Mouse (Mus musculus) thymus, adult 2 months (tissue): ENCODE measurements around the gene Akain1. TPM values are rescaled to one million over a fixed set of nuclear protein-coding genes. Genes with fewer than 3 reads are reported as not detected.

Source experiments
- DNase-seq: peaks from one replicate; pipeline ENCODE4 v3.0.0; 2021
- H3K27ac ChIP-seq: fragments of 200-500 bp; 2 replicates; pipeline ENCODE4 v1.5.1; 2012; ENCODE audit warnings: low read length, control low read depth; ENCODE audit not compliant: control insufficient read depth, insufficient read depth
- H3K27me3 ChIP-seq: fragments of 200-500 bp; 2 replicates; pipeline ENCODE4 v1.6.1; 2012; ENCODE audit warnings: mild to moderate bottlenecking, low read length, moderate library complexity, mixed read lengths; ENCODE audit not compliant: control insufficient read depth, insufficient read depth
- H3K36me3 ChIP-seq: fragments of 200-500 bp; 2 replicates; pipeline ENCODE4 v1.6.1; 2012; ENCODE audit warnings: mild to moderate bottlenecking, low read length, moderate library complexity; ENCODE audit not compliant: control insufficient read depth, insufficient read depth
- H3K4me1 ChIP-seq: fragments of 200-500 bp; replicated peaks from 2 replicates; pipeline ENCODE4 v1.6.1; 2012; ENCODE audit warnings: low read length; ENCODE audit not compliant: control insufficient read depth, insufficient read depth
- H3K4me3 ChIP-seq: fragments of 200-500 bp; 2 replicates; pipeline ENCODE4 v1.5.1; 2012; ENCODE audit warnings: mild to moderate bottlenecking, low read length, control low read depth, moderate library complexity; ENCODE audit not compliant: control insufficient read depth, insufficient read depth
- CTCF ChIP-seq: fragments of 200-500 bp; IDR thresholded peaks from 2 replicates; pipeline ENCODE4 v1.5.1; 2012; ENCODE audit warnings: mild to moderate bottlenecking, control low read depth, low read length, moderate library complexity, borderline replicate concordance; ENCODE audit not compliant: control insufficient read depth, poor library complexity, insufficient read depth; ENCODE audit errors: extremely low read depth
- POLR2A ChIP-seq: fragments of 200-500 bp; IDR thresholded peaks from 2 replicates; pipeline ENCODE4 v1.6.1; 2012; ENCODE audit warnings: mild to moderate bottlenecking, low read length, control low read depth, moderate library complexity; ENCODE audit not compliant: control insufficient read depth, poor library complexity, insufficient read depth; ENCODE audit errors: extremely low read depth
- WGBS: fragments of 180-500 bp; shearing (Covaris S2); methylation state at CpG from one replicate; pipeline ENCODE4 v1.1.7; 2018; 5-methylcytosine and 5-hydroxymethylcytosine counted together
- polyA plus RNA-seq: library from polyadenylated mRNA; depleted of rRNA; stranded (reverse); fragments of >200 nt; gene quantifications from 2 replicates; pipeline ENCODE4 v1.2.3, GENCODE M21; 2012

Akain1 gene
- polyA plus RNA-seq, 1 experiment, result 0.08 TPM

GRCm38 (mm10) chr17:69416920-69417661, 22.0 kb upstream of the Akain1 start:
- Histone ChIP-seq H3K27ac (peak overlapping the region; percentile 66), H3K4me1 (no peaks in the 10 kb centered on the region), H3K4me3 (peak overlapping the region; percentile 76), H3K36me3 (no peaks in the 10 kb centered on the region), H3K27me3 (no peaks in the 10 kb centered on the region)
- TF ChIP-seq POLR2A, result peak; percentile 82
- peak; percentile 47; the same call in 1 of the 2 replicates for TF ChIP-seq CTCF
- DNase-seq, result peak; percentile 91
- under 1% methylated on average over 56 of the region's 56 CpGs for WGBS

- TF ChIP-seq CTCF (no peak), POLR2A (no peak)
- DNase-seq, result no peak
- Histone ChIP-seq H3K27ac (peak overlapping the region; percentile 29), H3K27me3 (no peaks in the 10 kb centered on the region), H3K4me1 (no peaks in the 10 kb centered on the region), H3K4me3 (peak overlapping the region; percentile 76), H3K36me3 (no peaks in the 10 kb centered on the region)
- 5% methylated on average over 26 of the region's 26 CpGs for WGBS
These were observed 21.3 kb upstream of the Akain1 start for GRCm38 (mm10) chr17:69417724-69418373.

DNA sequence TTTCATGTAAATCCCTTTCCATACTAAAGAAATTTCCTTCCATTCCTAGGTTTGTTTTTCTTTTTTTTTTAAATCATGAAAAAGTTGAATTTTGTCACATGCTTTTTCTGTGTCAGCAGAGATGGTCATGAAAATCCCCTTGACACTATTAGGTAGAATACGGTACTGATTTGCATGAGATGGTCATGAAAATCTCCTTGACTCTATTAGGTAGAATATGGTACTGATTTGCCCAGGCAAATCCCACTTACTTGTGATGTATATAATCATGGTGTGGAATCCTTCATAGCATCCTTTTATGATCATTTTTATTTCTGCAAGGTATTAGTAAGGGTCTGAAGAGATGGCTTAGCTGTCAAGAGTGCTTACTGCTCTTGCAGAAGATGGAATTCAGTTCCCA, 17.5 kb upstream of the Akain1 start:
- H3K27ac ChIP-seq, result no peak overlapping the region
- H3K36me3 ChIP-seq, result no peaks in the 10 kb centered on the region
- H3K4me1 ChIP-seq, result peaks cover 3% of the 10 kb centered on the region
- DNase-seq, result no peak
- H3K4me3 ChIP-seq, result no peak overlapping the region
- no peaks in the 10 kb centered on the region for H3K27me3 ChIP-seq
- WGBS, result 66% methylated on average over 1 of the region's 1 CpGs
- TF ChIP-seq POLR2A, result no peak
- no peak for TF ChIP-seq CTCF

- peaks cover 9% of the 10 kb centered on the region; the same call in 1 of the 2 replicates for H3K27me3 ChIP-seq
- no peak for TF ChIP-seq POLR2A
- TF ChIP-seq CTCF, result no peak
- WGBS, result 78% methylated on average over 5 of the region's 5 CpGs
These were observed 1.3 kb upstream of the Akain1 start for GRCm38 (mm10) chr17:69437836-69438235.

GRCm38 (mm10) chr17:69438486-69438885, 640 bp upstream of the Akain1 start:
- H3K4me1 ChIP-seq, result no peaks in the 10 kb centered on the region
- H3K4me3 ChIP-seq, result no peak overlapping the region
- DNase-seq, result no peak
- 36% methylated on average over 14 of the region's 14 CpGs for WGBS
- peaks cover 9% of the 10 kb centered on the region; the same call in 1 of the 2 replicates for H3K27me3 ChIP-seq
- H3K36me3 ChIP-seq, result no peaks in the 10 kb centered on the region
- TF ChIP-seq POLR2A (no peak), CTCF (no peak)
- no peak overlapping the region for H3K27ac ChIP-seq

More at GRCm38 (mm10) chr17:69437836-69438235, 1.3 kb upstream of the Akain1 start:
- no peak for DNase-seq
- Histone ChIP-seq H3K27ac (no peak overlapping the region), H3K36me3 (no peaks in the 10 kb centered on the region), H3K4me1 (no peaks in the 10 kb centered on the region), H3K4me3 (no peak overlapping the region)

- Histone ChIP-seq H3K4me3 (no peak overlapping the region), H3K27me3 (peaks cover 9% of the 10 kb centered on the region; the same call in 1 of the 2 replicates), H3K4me1 (no peaks in the 10 kb centered on the region), H3K27ac (no peak overlapping the region), H3K36me3 (no peaks in the 10 kb centered on the region)
- TF ChIP-seq CTCF (no peak), POLR2A (no peak)
- WGBS, result 5% methylated on average over 51 of the region's 52 CpGs
- DNase-seq, result peak; percentile 9
These were observed 700 bp downstream of the Akain1 start for GRCm38 (mm10) chr17:69439571-69440480.
